Mouse (Mus musculus): ENCODE measurements around the gene Krtdap. TPM values are rescaled to one million over a fixed set of nuclear protein-coding genes. Genes with fewer than 3 reads are reported as not detected.
"Not testable (repeated sequence)": the region's sequence is repeated elsewhere in the genome, so short reads cannot be mapped to it uniquely, and the experiment has no call there.

The Krtdap gene
- 1.9 and 2.8 TPM in 2 replicates for polyA plus RNA-seq (2015; fragmentation: Nextera tagmentation; extraction: Ambion mirVana)

- H3K9ac ChIP-seq = no peak within 1 kb of the TSS
- H3K27me3 ChIP-seq (replicated peaks) = no peaks in the 10 kb centered on the region
- H3K36me3 ChIP-seq = no peaks in the 10 kb centered on the region
- no peak within 1 kb of the TSS for H3K4me3 ChIP-seq (replicated peaks)
- no peaks in the 10 kb centered on the region for H3K9me3 ChIP-seq
- H3K27ac ChIP-seq = no peak within 1 kb of the TSS
- ATAC-seq = no peak
- WGBS = 49% methylated on average over 15 of the region's 15 CpGs
- no peaks in the 10 kb centered on the region for H3K4me1 ChIP-seq (replicated peaks)
- no peak within 1 kb of the TSS for H3K4me2 ChIP-seq (replicated peaks)
Measured at GRCm38 (mm10) chr7:30787377-30788022, at the start of gene Krtdap. Krtdap (plus strand) TSS chr7:30787896.

DNA sequence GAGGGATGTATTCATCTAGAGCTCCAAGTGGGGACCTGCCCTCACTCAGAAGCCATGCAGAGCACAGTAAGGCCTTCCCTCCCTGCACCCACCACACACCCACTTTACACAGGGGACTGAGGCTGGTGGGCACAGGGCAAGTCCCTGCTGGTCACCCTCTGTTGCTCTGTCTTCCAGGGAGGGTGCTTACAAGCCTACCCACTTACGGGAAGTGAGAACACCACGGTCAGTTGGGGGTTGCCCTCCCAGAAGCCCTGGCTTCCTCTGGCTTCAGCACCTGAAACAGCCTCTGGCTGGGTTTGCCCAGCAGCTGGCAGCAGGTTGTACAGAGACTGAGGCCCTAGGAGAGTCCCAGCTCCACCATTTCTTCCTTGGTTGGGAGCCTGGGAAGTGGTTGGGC lies 45.1 kb upstream of the Krtdap start:
- not testable (repeated sequence) for H3K27me3 ChIP-seq (replicated peaks); H3K27ac ChIP-seq; H3K4me3 ChIP-seq (replicated peaks); H3K36me3 ChIP-seq; H3K4me2 ChIP-seq (replicated peaks); H3K9ac ChIP-seq; H3K9me3 ChIP-seq; H3K4me1 ChIP-seq (replicated peaks); ATAC-seq
- WGBS = 72% methylated on average over 2 of the region's 2 CpGs

- H3K4me3 ChIP-seq (replicated peaks); H3K36me3 ChIP-seq; H3K27me3 ChIP-seq (replicated peaks); H3K9me3 ChIP-seq; H3K4me2 ChIP-seq (replicated peaks); H3K27ac ChIP-seq; H3K9ac ChIP-seq; H3K4me1 ChIP-seq (replicated peaks): not testable (repeated sequence)
- WGBS = 69% methylated on average over 4 of the region's 4 CpGs
- ATAC-seq = peak; percentile 17; the same call in 1 of the 2 replicates
Measured at GRCm38 (mm10) chr7:30743617-30744016, 44.1 kb upstream of the Krtdap start, which contains the start of gene Gapdhs. Gapdhs (minus strand) TSS chr7:30743681.

- Histone ChIP-seq H3K27me3 (replicated peaks) (no peaks in the 10 kb centered on the region), H3K9me3 (no peaks in the 10 kb centered on the region), H3K4me3 (replicated peaks) (no peak overlapping the region), H3K36me3 (no peaks in the 10 kb centered on the region), H3K4me1 (replicated peaks) (no peaks in the 10 kb centered on the region), H3K4me2 (replicated peaks) (no peak overlapping the region), H3K9ac (no peak overlapping the region), H3K27ac (no peak overlapping the region)
- 36% methylated on average over 4 of the region's 4 CpGs for WGBS
- ATAC-seq = peak; percentile 55
Measured at GRCm38 (mm10) chr7:30744022-30744598, 43.6 kb upstream of the Krtdap start.

DNA sequence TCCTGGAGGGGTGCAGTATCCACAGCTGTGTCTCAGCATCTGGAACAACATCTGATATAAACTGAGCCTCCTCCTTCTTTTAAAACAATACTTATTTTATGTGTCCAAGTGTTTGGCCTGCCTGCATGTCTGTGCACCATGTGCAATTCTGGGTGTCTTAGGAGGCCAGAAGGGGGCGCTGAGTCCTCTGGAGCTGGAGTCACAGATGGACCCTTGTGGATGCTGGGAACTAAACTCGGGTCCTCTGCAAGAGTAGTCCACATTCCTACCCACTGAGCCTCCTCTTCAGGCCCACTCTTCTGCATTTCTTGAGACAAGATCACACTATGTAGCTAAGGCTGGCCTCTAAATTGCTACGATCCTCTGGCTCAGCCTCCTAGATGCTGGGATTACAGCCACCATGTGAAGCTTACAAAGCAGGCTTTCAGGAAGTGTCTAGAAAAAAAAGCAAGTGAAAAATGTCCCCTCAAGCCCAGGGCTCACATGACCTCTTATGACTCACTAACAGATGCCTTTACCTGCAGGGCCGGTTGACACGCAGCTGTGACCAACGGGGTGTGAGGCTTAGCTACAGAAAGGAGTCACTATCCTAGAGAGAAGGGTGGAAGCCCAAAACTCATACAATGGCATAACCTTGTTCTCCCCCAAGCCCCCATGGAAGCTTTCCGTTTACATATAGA lies 40.0 kb upstream of the Krtdap start:
- no peaks in the 10 kb centered on the region; the same call in 1 of the 2 replicates for H3K4me1 ChIP-seq (replicated peaks)
- WGBS = 73% methylated on average over 7 of the region's 7 CpGs
- no peaks in the 10 kb centered on the region for H3K36me3 ChIP-seq
- no peak overlapping the region for H3K4me2 ChIP-seq (replicated peaks)
- H3K27ac ChIP-seq = no peak overlapping the region
- H3K9ac ChIP-seq = no peak overlapping the region
- no peak overlapping the region for H3K4me3 ChIP-seq (replicated peaks)
- ATAC-seq = no peak
- H3K27me3 ChIP-seq (replicated peaks) = no peaks in the 10 kb centered on the region
- no peaks in the 10 kb centered on the region for H3K9me3 ChIP-seq

DNA sequence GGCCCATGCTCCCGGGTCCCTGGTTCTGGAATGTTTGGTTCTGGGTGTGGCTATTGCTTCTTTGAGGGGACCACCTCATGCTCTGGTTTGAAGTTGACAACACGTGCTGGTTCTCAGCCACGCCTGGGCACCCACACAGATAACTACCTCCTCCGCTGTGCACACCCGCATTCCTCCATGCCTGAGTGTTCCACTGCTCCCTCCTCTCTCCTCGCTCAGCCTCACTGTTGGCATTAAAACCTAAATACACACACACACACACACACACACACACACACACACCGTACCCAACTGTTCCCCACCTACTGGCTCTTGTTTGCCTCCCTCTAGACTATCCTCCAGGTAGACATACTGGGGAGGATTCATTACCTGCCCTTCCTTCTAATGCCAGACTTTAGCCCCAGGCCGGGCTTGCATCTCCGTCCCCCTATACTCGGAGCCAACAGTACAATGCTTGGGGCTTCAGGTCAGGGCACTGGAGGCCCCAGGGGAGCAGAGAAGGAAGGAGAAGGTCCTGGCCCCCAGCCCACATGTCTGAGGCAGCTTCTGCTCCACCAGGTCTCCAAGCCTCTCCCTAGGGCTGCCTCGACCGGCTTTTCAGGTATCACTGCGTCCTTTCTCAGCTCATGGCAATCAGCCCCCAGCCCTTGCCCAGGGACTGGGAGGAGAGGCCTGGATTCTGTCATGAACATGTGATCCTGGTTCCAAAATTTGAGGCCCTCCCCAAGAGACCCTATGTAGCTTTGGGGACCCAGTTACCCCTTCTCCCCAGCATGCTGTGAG lies 37.7 kb upstream of the Krtdap start:
- H3K36me3 ChIP-seq = no peaks in the 10 kb centered on the region
- 70% methylated on average over 13 of the region's 13 CpGs for WGBS
- H3K27ac ChIP-seq = no peak overlapping the region
- no peak overlapping the region for H3K4me2 ChIP-seq (replicated peaks)
- no peak overlapping the region for H3K9ac ChIP-seq
- H3K4me1 ChIP-seq (replicated peaks) = no peaks in the 10 kb centered on the region; the same call in 1 of the 2 replicates
- H3K27me3 ChIP-seq (replicated peaks) = no peaks in the 10 kb centered on the region
- H3K9me3 ChIP-seq = no peaks in the 10 kb centered on the region
- peak; percentile 63 for ATAC-seq
- no peak overlapping the region for H3K4me3 ChIP-seq (replicated peaks)

GRCm38 (mm10) chr7:30751086-30751669 lies 36.5 kb upstream of the Krtdap start, which contains the start of gene Sbsn:
Sbsn (plus strand) TSS chr7:30751471.
- peak; percentile 16; the same call in 1 of the 2 replicates for ATAC-seq
- Histone ChIP-seq H3K4me3 (replicated peaks) (no peak within 1 kb of the TSS), H3K36me3 (0 out of 2 replicates have a peak, but pooled peaks cover 3% of the 10 kb centered on the region), H3K9ac (no peak within 1 kb of the TSS), H3K27ac (no peak within 1 kb of the TSS), H3K4me1 (replicated peaks) (no peaks in the 10 kb centered on the region; the same call in 1 of the 2 replicates), H3K27me3 (replicated peaks) (no peaks in the 10 kb centered on the region), H3K4me2 (replicated peaks) (no peak within 1 kb of the TSS), H3K9me3 (no peaks in the 10 kb centered on the region)
- WGBS = 44% methylated on average over 5 of the region's 5 CpGs

DNA sequence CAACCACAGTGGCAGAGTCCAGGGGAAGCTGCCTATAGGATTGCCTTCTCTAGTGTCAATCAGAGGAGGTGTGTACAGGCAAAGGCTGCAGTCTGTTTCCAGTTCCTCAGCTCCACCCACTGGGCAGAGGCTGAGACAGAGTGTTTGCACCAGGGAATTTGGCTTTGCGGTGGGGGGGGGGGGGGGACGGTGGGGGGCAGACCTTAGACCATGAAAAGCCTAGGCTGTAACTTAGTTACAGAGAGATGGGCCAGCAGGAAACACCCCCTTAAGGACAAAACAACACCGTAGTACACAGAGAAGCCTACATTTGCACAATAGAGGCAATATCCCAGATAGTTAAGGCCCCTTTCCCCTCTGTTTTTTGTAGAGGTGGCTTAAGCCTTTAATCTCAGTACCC lies 30.7 kb upstream of the Krtdap start:
- 0 out of 2 replicates have a peak, but pooled peaks cover 4% of the 10 kb centered on the region for H3K4me1 ChIP-seq (replicated peaks)
- no peak overlapping the region for H3K4me2 ChIP-seq (replicated peaks)
- 60% methylated on average over 3 of the region's 3 CpGs for WGBS
- H3K36me3 ChIP-seq = 0 out of 2 replicates have a peak, but pooled peaks cover 3% of the 10 kb centered on the region
- no peak for ATAC-seq
- no peak overlapping the region for H3K27ac ChIP-seq
- no peaks in the 10 kb centered on the region for H3K9me3 ChIP-seq
- no peak overlapping the region for H3K4me3 ChIP-seq (replicated peaks)
- no peak overlapping the region for H3K9ac ChIP-seq
- no peaks in the 10 kb centered on the region for H3K27me3 ChIP-seq (replicated peaks)

DNA sequence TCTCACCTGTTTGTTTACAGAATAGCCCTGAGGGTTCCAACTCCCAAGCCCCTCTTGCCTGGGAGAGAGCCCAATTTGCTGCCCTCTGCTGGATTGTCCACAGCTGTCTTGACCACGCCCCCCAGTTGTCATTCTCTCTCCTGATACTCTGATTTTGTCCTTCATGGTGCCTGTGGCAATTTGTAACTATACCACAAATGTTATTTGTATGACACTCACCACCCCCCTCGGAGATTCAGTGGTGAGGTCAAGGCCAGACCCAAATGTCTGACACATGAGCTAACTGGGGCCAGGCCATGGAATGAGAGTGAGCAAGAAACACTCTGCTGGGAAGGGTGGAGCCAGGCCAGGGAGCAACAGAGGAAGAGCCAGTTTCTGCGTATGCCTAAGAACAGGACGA lies 28.8 kb upstream of the Krtdap start:
- H3K27ac ChIP-seq = no peak overlapping the region
- 26% methylated on average over 4 of the region's 4 CpGs for WGBS
- no peak overlapping the region for H3K4me2 ChIP-seq (replicated peaks)
- H3K4me3 ChIP-seq (replicated peaks) = no peak overlapping the region
- 0 out of 2 replicates have a peak, but pooled peaks cover 4% of the 10 kb centered on the region for H3K4me1 ChIP-seq (replicated peaks)
- 0 out of 2 replicates have a peak, but pooled peaks cover 3% of the 10 kb centered on the region for H3K36me3 ChIP-seq
- peak; percentile 67 for ATAC-seq
- no peaks in the 10 kb centered on the region for H3K9me3 ChIP-seq
- H3K9ac ChIP-seq = no peak overlapping the region
- 0 out of 2 replicates have a peak, but pooled peaks cover 2% of the 10 kb centered on the region for H3K27me3 ChIP-seq (replicated peaks)

DNA sequence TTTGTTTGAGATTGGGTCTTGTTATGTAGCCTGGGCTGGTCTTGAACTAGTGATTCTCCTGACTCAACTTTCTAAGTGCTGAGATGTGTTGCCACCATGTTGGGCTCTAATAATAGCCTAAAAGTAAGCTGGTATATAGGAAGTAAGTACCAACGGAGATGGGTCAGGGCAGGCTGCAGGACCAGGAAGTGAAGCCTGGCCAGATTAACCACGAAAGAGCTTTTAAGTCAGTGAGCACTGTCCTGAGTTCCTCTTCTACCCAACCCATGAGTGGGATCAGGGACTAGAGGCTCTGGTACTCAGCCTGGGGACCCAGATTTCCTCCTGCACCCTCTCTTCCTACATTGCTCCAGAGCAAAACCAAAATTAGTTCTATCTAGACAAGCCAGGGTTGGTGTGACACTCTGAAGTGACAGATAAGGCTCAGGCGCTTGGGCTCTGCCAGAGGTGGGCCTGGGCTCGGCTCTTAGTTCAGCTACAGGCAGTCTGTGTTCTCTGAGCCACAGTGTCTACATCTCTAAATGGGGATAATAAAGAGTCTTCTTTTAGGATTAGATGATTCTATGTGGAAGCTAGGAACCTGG lies 25.8 kb upstream of the Krtdap start:
- no peak for ATAC-seq
- 79% methylated on average over 4 of the region's 4 CpGs for WGBS

GRCm38 (mm10) chr7:30763456-30763855 lies 24.2 kb upstream of the Krtdap start, which contains the start of gene Dmkn:
Dmkn (plus strand) TSS chr7:30763756.
- Histone ChIP-seq H3K4me1 (replicated peaks) (0 out of 2 replicates have a peak, but pooled peaks cover 6% of the 10 kb centered on the region), H3K4me3 (replicated peaks) (no peak within 1 kb of the TSS), H3K9me3 (no peaks in the 10 kb centered on the region), H3K9ac (no peak within 1 kb of the TSS), H3K4me2 (replicated peaks) (no peak within 1 kb of the TSS), H3K27ac (no peak within 1 kb of the TSS), H3K36me3 (no peaks in the 10 kb centered on the region), H3K27me3 (replicated peaks) (peaks cover 2% of the 10 kb centered on the region; the same call in 1 of the 2 replicates)
- 52% methylated on average over 5 of the region's 5 CpGs for WGBS
- ATAC-seq = no peak

More for the DNA sequence above, 25.8 kb upstream of the Krtdap start:
- Histone ChIP-seq H3K9ac (no peak overlapping the region), H3K27ac (no peak overlapping the region), H3K27me3 (replicated peaks) (peaks cover 2% of the 10 kb centered on the region; the same call in 1 of the 2 replicates), H3K4me3 (replicated peaks) (no peak overlapping the region), H3K4me2 (replicated peaks) (no peak overlapping the region), H3K36me3 (no peaks in the 10 kb centered on the region), H3K9me3 (no peaks in the 10 kb centered on the region), H3K4me1 (replicated peaks) (0 out of 2 replicates have a peak, but pooled peaks cover 4% of the 10 kb centered on the region)

All from intestine, embryonic 15.5 days (tissue).